Mouse (Mus musculus): Measurements from ENCODE around the gene Ndnf. TPM values are rescaled to one million over a fixed set of nuclear protein-coding genes. Genes with fewer than 3 reads are reported as not detected.
A peak's percentile ranks its signal among the peaks of the same experiment; 100 is the strongest.

The Ndnf gene
- polyA plus RNA-seq, 1 experiment from 2014 or later, result 15.8 TPM

DNA sequence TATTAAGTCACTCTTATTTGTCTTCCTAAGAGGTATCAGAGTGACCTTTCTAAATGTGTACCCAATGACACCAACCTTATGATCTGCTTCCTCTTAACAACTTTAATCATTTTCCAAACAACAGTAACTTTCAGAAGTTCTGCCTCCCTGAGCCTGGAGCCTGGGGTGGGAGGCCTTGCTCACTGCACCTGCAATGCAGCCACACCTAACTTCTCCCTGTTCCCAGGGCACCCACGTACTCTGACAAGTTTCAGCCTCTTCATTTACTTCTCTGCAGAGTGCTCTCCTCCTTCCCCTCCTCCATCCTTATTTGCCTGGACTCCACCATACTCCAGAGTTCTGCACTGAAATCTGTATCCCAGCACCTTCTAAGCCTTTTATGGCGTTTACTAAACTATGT is 1.4 kb upstream of the Ndnf start:
- H3K27ac ChIP-seq, result no peak overlapping the region

DNA sequence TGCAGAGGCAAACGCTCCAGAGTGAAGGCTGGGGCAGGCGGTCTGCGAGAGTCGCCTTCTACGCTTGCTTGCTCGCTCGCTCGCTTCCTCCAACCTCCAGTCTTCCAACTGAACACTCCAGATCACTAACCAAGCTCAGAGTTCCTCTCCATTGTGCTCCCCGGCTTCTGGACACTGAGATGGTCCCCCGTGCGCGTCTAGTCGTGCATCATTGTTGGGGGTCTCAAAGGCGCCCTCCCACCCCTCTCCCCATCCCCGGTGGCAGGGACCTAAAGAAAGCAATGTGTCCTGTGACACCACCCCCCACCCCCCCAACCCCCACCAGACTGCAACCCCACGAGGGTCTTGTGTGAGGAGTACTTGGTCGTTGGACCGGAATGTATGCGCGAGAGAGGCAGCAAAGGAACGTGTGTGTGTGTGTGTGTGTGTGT is 394 bp upstream of the Ndnf start:
- H3K4me1 ChIP-seq, result peaks cover 5% of the 10 kb centered on the region; the same call in 1 of the 2 replicates
- peak overlapping the region; percentile 42; the same call in 1 of the 2 replicates for H3K27ac ChIP-seq
- H3K9me3 ChIP-seq, result no peaks in the 10 kb centered on the region
- peak overlapping the region; percentile 70 for H3K4me3 ChIP-seq
- H3K4me2 ChIP-seq (replicated peaks), result peak overlapping the region; percentile 87
- no peaks in the 10 kb centered on the region for H3K27me3 ChIP-seq (replicated peaks)
- H3K36me3 ChIP-seq, result no peaks in the 10 kb centered on the region
- WGBS, result under 1% methylated on average over 21 of the region's 21 CpGs
- peak overlapping the region; percentile 80 for H3K9ac ChIP-seq
- ATAC-seq (ENCODE audit: low FRiP score, low read depth), result peak; percentile 59

More for the DNA sequence above, 1.4 kb upstream of the Ndnf start:
- no peak overlapping the region for H3K4me3 ChIP-seq
- 21% methylated on average over 2 of the region's 2 CpGs for WGBS
- ATAC-seq (ENCODE audit: low FRiP score, low read depth), result no peak
- peak overlapping the region; percentile 87 for H3K4me2 ChIP-seq (replicated peaks)
- no peak overlapping the region for H3K9ac ChIP-seq
- H3K36me3 ChIP-seq, result no peaks in the 10 kb centered on the region
- peaks cover 5% of the 10 kb centered on the region; the same call in 1 of the 2 replicates for H3K4me1 ChIP-seq
- H3K27me3 ChIP-seq (replicated peaks), result no peaks in the 10 kb centered on the region
- H3K9me3 ChIP-seq, result no peaks in the 10 kb centered on the region

DNA sequence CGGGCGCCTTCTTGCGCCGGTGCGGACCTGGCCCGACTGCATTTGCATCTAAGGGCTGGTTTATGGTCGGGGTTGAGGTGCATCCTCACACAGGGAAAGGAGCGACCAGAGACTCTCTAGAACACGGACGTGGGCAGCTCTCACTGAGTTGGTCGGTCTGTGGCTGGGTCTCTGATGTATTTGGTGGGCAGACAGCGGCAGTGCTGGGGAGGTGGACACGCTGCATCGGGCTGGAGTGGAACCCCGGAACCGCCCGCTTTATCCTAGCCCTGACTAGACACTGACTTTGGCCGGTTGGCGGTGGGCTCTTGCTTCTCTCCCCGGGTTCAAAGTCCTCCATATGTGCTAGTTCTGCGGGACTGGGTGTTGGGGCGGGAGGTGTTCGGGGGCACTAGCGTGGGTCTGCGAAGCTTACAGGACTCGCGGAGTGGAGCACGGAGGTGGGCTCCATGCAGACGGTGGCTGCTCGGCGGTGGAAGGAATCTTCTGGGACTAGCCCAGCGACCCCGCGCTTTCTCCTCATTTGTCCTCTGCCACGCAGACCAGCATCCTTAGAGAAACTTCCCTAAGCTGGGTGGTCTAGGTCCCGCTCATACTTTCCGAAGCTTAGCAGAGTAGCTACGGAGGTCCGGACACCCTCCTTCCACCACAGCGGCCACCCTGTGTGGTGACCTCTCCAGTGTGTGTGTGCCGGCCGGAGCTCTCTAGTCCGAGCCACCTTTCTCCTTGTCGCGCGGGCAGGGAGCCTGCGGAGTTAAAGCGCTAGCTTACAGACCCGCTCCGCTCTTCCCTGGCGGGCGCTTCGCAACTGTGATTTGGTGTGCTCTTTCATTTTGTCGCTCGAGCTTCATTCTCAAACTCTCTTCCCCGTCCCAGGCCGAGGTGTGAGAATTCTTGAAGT is 991 bp downstream of the Ndnf start:
- peak overlapping the region; percentile 20; the same call in 1 of the 2 replicates for H3K27ac ChIP-seq
- peak overlapping the region; percentile 87 for H3K4me2 ChIP-seq (replicated peaks)
- under 1% methylated on average over 57 of the region's 57 CpGs for WGBS
- H3K9ac ChIP-seq, result peak overlapping the region; percentile 80
- H3K4me3 ChIP-seq, result peak overlapping the region; percentile 70
- no peaks in the 10 kb centered on the region for H3K9me3 ChIP-seq
- H3K36me3 ChIP-seq, result no peaks in the 10 kb centered on the region
- peaks cover 5% of the 10 kb centered on the region; the same call in 1 of the 2 replicates for H3K4me1 ChIP-seq
- no peaks in the 10 kb centered on the region for H3K27me3 ChIP-seq (replicated peaks)
- peak; percentile 23 for ATAC-seq (ENCODE audit: low FRiP score, low read depth)

DNA sequence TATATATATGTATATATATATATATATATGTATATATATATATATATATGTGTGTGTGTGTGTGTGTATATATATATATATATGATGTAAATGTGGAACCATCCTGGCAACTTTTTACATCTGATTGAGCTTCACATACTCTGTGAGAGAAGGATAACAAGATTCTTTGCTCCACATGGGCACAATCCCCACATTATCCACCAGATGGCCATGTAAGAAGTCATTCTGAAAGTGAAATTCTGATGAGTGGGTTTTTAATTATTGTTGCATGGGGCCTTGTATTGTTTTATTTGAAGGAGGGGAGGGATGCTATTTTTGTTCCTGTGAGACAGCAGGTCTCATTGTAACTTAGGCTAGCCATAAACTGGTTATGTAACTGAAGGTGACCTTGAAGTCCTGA is 22.5 kb downstream of the Ndnf start:
- Histone ChIP-seq H3K36me3 (peaks cover 10% of the 10 kb centered on the region; the same call in 1 of the 2 replicates), H3K9ac (no peak overlapping the region), H3K27ac (no peak overlapping the region), H3K4me3 (no peak overlapping the region), H3K9me3 (no peaks in the 10 kb centered on the region), H3K27me3 (replicated peaks) (no peaks in the 10 kb centered on the region), H3K4me1 (no peaks in the 10 kb centered on the region), H3K4me2 (replicated peaks) (no peak overlapping the region)
- ATAC-seq (ENCODE audit: low FRiP score, low read depth), result no peak

DNA sequence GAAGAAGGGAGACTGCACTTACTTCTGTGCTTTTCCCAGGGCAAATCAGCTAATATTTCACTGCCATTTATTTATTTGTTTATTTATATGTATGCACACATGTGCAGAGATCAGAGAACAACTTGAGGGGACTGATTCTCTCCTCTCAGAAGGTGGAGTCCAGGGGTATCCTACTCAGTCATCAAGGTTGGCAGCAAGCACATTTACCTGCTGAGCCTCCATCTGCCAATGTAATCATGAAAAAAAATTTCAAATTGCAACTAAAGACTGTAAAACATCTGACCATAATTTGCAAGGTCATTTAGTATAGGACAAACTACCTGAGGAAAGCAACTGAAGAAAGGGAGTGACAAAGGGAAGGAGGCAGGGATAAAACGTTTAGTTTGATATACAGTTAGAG is 49.3 kb downstream of the Ndnf start:
- H3K4me2 ChIP-seq (replicated peaks), result no peak overlapping the region
- no peak overlapping the region for H3K9ac ChIP-seq
- H3K27ac ChIP-seq, result no peak overlapping the region
- WGBS, result 76% methylated on average over 1 of the region's 1 CpGs
- no peaks in the 10 kb centered on the region for H3K9me3 ChIP-seq
- no peak overlapping the region for H3K4me3 ChIP-seq
- H3K4me1 ChIP-seq, result no peaks in the 10 kb centered on the region
- H3K27me3 ChIP-seq (replicated peaks), result no peaks in the 10 kb centered on the region
- ATAC-seq (ENCODE audit: low FRiP score, low read depth), result no peak
- H3K36me3 ChIP-seq, result no peaks in the 10 kb centered on the region

DNA sequence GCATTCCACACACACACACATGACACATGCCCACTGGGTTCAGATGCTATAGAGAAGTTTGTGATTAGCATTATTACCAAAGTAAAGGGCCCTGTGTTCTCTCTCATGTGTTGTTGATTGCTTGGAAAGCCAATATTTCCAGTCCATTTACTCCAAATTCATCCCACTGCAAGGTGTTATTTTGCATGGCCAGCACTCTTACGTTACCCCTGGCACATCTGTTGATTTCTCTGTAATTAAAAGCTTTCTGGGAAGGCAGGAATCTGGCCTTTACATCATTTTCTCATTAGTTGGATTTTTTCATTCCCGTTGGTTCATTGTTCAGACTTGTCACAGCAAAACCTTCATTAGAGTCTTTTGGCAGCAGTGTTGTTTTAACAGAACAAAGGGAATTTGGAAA is 54.3 kb downstream of the Ndnf start:
- Histone ChIP-seq H3K9ac (no peak overlapping the region), H3K4me2 (replicated peaks) (no peak overlapping the region), H3K27ac (no peak overlapping the region), H3K4me1 (no peaks in the 10 kb centered on the region), H3K9me3 (no peaks in the 10 kb centered on the region), H3K4me3 (no peak overlapping the region), H3K27me3 (replicated peaks) (no peaks in the 10 kb centered on the region), H3K36me3 (no peaks in the 10 kb centered on the region)
- no peak for ATAC-seq (ENCODE audit: low FRiP score, low read depth)
- 62% methylated on average over 2 of the region's 2 CpGs for WGBS

DNA sequence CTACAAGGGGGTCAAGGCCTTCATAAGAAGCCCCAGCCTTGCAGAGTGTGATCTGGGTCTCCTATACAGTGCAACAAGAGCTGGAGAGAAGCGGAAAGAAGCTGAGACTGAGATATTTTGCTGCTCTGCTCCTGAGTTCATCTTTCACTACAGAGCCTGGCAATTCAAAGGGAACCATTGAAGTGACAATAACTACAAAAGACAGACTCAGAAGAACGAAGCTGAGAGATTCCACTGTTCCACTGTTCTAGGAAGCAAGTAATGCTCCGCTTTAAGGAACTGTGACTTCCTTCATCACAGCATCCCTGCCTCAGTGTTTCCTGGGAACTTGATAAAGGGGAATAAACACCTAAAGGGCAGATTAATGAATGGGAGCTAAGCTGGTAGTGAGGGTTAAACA is 56.9 kb downstream of the Ndnf start:
- H3K9ac ChIP-seq, result no peak overlapping the region
- H3K36me3 ChIP-seq, result no peaks in the 10 kb centered on the region
- H3K4me2 ChIP-seq (replicated peaks), result no peak overlapping the region
- no peaks in the 10 kb centered on the region for H3K27me3 ChIP-seq (replicated peaks)
- H3K27ac ChIP-seq, result no peak overlapping the region
- H3K4me3 ChIP-seq, result no peak overlapping the region
- WGBS, result 65% methylated on average over 3 of the region's 3 CpGs
- H3K4me1 ChIP-seq, result no peaks in the 10 kb centered on the region
- no peaks in the 10 kb centered on the region for H3K9me3 ChIP-seq
- no peak for ATAC-seq (ENCODE audit: low FRiP score, low read depth)

DNA sequence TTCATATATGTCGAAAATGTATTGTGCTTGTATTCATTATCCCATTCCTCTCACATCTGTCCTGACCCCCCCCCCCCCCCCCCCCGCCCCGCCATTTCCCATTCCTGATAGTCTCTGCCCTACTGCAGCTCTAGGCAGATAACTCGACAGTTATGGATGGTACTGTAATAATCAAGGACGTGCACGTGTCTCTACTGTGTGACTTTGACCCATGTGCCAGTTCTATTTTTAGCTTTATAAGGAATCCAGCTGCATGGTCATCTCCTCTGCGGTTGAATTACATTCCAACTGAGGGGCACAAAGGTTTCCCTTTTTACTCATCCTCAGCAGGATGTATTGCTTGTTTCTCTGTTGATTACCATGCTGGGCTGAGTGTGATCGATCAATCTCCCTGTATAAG is 68.1 kb downstream of the Ndnf start:
- no peaks in the 10 kb centered on the region for H3K27me3 ChIP-seq (replicated peaks)
- no peak overlapping the region for H3K4me2 ChIP-seq (replicated peaks)
- no peak overlapping the region for H3K4me3 ChIP-seq
- H3K9ac ChIP-seq, result no peak overlapping the region
- WGBS, result 38% methylated on average over 6 of the region's 8 CpGs
- H3K4me1 ChIP-seq, result no peaks in the 10 kb centered on the region
- ATAC-seq (ENCODE audit: low FRiP score, low read depth), result no peak
- H3K27ac ChIP-seq, result no peak overlapping the region
- H3K36me3 ChIP-seq, result no peaks in the 10 kb centered on the region
- H3K9me3 ChIP-seq, result no peaks in the 10 kb centered on the region

DNA sequence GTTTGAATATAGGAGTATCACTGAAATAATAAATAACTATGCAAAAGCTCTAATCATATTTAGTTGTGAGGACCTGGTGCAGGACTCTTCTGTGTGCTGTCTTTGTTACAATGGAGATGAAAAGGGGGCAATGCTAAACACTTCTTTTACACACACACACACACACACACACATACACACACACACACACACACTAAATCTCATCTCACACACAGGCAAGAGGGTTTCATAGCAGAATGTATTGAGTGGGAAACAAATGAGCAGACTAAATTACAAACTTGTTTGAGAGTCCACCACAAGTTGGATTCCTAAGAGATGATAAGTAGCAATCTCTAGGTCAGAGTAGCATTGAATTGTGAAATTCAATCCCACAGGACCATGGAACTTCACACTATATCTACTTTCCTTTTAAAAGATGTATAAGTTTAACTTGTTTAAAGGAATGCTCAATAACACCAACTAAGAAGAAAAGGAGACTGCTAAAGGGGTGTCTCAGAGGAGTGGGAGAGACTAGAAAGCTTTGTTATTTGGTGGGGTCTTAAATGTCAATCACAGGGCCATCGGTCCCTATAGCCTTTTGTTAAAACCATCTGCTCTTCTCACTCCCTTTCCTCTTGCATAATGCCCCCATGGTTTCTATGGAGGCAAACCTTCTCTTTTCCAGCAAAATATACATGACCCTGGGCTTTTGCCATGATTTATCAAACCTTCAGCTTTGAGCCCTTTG is 71.9 kb downstream of the Ndnf start:
- Histone ChIP-seq H3K4me1 (no peaks in the 10 kb centered on the region), H3K9me3 (peaks cover 8% of the 10 kb centered on the region), H3K4me3 (no peak overlapping the region), H3K27me3 (replicated peaks) (no peaks in the 10 kb centered on the region), H3K4me2 (replicated peaks) (no peak overlapping the region), H3K27ac (no peak overlapping the region), H3K36me3 (no peaks in the 10 kb centered on the region), H3K9ac (no peak overlapping the region)
- 3% methylated on average over 1 of the region's 1 CpGs for WGBS
- ATAC-seq (ENCODE audit: low FRiP score, low read depth), result peak; percentile 62

DNA sequence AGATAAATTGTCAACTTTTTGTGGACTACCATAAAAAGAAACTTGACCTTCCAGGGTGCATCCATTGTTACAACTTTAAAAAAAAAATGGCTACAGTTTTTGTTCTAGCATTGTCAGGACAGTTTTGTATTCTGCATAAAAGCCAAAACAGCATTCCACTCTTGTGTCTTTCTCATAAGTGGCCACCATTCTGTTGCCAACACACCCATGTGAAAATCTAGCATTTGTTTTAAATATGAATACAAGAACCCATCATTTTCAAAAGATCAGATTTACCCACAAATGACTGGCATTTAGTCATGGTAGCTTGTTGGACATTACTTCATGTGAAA is 72.4 kb downstream of the Ndnf start:
- H3K9me3 ChIP-seq, result peaks cover 8% of the 10 kb centered on the region
- H3K4me3 ChIP-seq, result no peak overlapping the region
- no peak for ATAC-seq (ENCODE audit: low FRiP score, low read depth)
- H3K4me1 ChIP-seq, result no peaks in the 10 kb centered on the region
- H3K36me3 ChIP-seq, result no peaks in the 10 kb centered on the region
- no peak overlapping the region for H3K4me2 ChIP-seq (replicated peaks)
- no peaks in the 10 kb centered on the region for H3K27me3 ChIP-seq (replicated peaks)
- no peak overlapping the region for H3K27ac ChIP-seq
- no peak overlapping the region for H3K9ac ChIP-seq

DNA sequence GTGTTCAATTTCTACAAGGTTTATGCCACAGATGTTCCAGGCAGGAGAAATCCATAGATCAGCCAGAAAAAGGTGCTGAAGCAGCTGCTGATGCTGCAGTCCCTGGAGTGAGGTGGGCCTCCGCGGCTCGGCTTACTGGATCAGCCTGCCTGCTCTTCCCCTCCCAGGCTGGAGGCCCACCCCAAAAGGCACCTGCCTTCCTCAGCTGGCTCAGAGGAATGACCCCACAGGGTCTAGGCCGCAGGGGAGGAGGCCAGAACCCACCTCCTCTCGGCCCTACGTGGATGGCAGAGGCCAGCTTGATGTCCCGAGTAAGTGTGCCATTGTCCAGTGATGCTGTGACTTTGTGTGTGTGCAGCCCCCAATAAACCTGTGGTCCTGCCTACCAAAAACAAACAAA is 86.8 kb downstream of the Ndnf start:
- Histone ChIP-seq H3K27ac (no peak overlapping the region), H3K36me3 (no peaks in the 10 kb centered on the region), H3K9ac (no peak overlapping the region), H3K4me3 (no peak overlapping the region), H3K4me1 (no peaks in the 10 kb centered on the region), H3K27me3 (replicated peaks) (no peaks in the 10 kb centered on the region), H3K9me3 (no peaks in the 10 kb centered on the region), H3K4me2 (replicated peaks) (no peak overlapping the region)
- no peak for ATAC-seq (ENCODE audit: low FRiP score, low read depth)
- 64% methylated on average over 7 of the region's 7 CpGs for WGBS

DNA sequence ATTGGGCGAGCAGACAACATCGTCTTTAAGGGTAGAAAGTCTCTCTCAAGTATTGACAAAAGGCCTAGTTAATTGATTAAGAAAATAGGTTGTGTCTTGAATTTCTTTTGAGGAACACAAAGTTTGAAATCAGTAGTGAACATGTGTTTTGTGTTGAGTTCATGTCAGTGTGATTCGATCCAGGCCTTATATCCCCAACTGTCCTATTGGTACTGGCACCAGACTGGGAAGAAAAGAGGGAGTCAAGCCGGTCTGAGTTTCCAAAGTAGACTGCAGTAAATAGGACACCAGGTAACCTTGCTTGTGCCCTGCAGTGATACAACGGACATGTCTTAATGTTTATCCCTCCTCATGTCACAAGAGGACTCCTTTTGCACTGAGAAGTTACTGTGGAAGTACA is 87.8 kb downstream of the Ndnf start:
- no peak overlapping the region for H3K4me2 ChIP-seq (replicated peaks)

More for the DNA sequence above, 87.8 kb downstream of the Ndnf start:
- H3K9ac ChIP-seq, result no peak overlapping the region
- no peak overlapping the region for H3K4me3 ChIP-seq
- H3K36me3 ChIP-seq, result no peaks in the 10 kb centered on the region
- ATAC-seq (ENCODE audit: low FRiP score, low read depth), result no peak
- WGBS, result 89% methylated on average over 5 of the region's 5 CpGs
- no peaks in the 10 kb centered on the region for H3K9me3 ChIP-seq
- H3K27ac ChIP-seq, result no peak overlapping the region
- no peaks in the 10 kb centered on the region for H3K4me1 ChIP-seq
- no peaks in the 10 kb centered on the region for H3K27me3 ChIP-seq (replicated peaks)

All from neural tube, embryonic 12.5 days (tissue).